Mouse (Mus musculus): ENCODE measurements around the gene Gipc1. TPM values are rescaled to one million over a fixed set of nuclear protein-coding genes. Genes with fewer than 3 reads are reported as not detected.

The Gipc1 gene
- polyA plus RNA-seq, 1 experiment from 2014 or later, result 133 TPM

- no peaks in the 10 kb centered on the region for H3K27me3 ChIP-seq
- TF ChIP-seq CTCF (IDR thresholded peaks at IDR 0.05), result no peak
- ChIA-PET POLR2A (no interaction called here), CTCF (no interaction called here)
- DNase-seq (ENCODE audit: low read depth, low spot score), result no peak
- in situ Hi-C loops (cut with MboI; ENCODE audit: low pct_unique_long_range_greater_than_20kb), result no loop called here
- no peak for ATAC-seq
Measured at GRCm38 (mm10) chr8:83647511-83647910, 5.0 kb upstream of the Gipc1 start.

- ChIA-PET CTCF (interaction anchor here (1.3 kb wide), 1 partner anchor 252 kb away, joined by 3 read pairs; the partner anchor contains the start of gene Adgrl1), POLR2A (no interaction called here)
- in situ Hi-C loops (cut with MboI; ENCODE audit: low pct_unique_long_range_greater_than_20kb), result no loop called here
- no peaks in the 10 kb centered on the region for H3K27me3 ChIP-seq
- DNase-seq (ENCODE audit: low read depth, low spot score) (no peak), ATAC-seq (no peak)
- TF ChIP-seq CTCF (IDR thresholded peaks at IDR 0.05), result no peak
Measured at GRCm38 (mm10) chr8:83648031-83648430, 4.4 kb upstream of the Gipc1 start.

- in situ Hi-C loops (cut with MboI; ENCODE audit: low pct_unique_long_range_greater_than_20kb), result no loop called here
- TF ChIP-seq CTCF (IDR thresholded peaks at IDR 0.05), result no peak
Measured at GRCm38 (mm10) chr8:83649699-83650098, 2.8 kb upstream of the Gipc1 start.

GRCm38 (mm10) chr8:83652744-83653661 lies 526 bp downstream of the Gipc1 start:
- no peaks in the 10 kb centered on the region for H3K27me3 ChIP-seq
- DNase-seq (ENCODE audit: low read depth, low spot score) (no peak), ATAC-seq (peak; percentile 6)
- in situ Hi-C loops (cut with MboI; ENCODE audit: low pct_unique_long_range_greater_than_20kb), result no loop called here
- ChIA-PET CTCF (interaction anchor here (2.2 to 2.5 kb wide), 2 partner anchors 10 to 44 kb away, joined by 7 to 17 read pairs; partner anchors contain the start of genes Dnajb1 and Tecr), POLR2A (interaction anchor here (0.9 to 1.7 kb wide), 4 partner anchors 8 to 40 kb away, joined by 3 to 7 read pairs (median 6); no protein-coding TSS in a partner anchor)
- TF ChIP-seq CTCF (IDR thresholded peaks at IDR 0.05), result no peak

More at GRCm38 (mm10) chr8:83649699-83650098, 2.8 kb upstream of the Gipc1 start:
- ChIA-PET POLR2A (no interaction called here), CTCF (interaction anchor here (1.3 kb wide), 1 partner anchor 12 kb away, joined by 3 read pairs; no protein-coding TSS in a partner anchor)
- no peak for ATAC-seq
- DNase-seq (ENCODE audit: low read depth, low spot score), result no peak
- no peaks in the 10 kb centered on the region for H3K27me3 ChIP-seq

GRCm38 (mm10) chr8:83653662-83654017 lies 1.2 kb downstream of the Gipc1 start:
- H3K27me3 ChIP-seq, result no peaks in the 10 kb centered on the region
- ATAC-seq, result no peak
- ChIA-PET POLR2A (interaction anchor here (0.9 to 1.7 kb wide), 3 partner anchors 7 to 41 kb away, joined by 3 to 7 read pairs (median 7); no protein-coding TSS in a partner anchor), CTCF (interaction anchor here (2.2 to 2.5 kb wide), 2 partner anchors 9 to 45 kb away, joined by 7 to 17 read pairs; partner anchors contain the start of genes Dnajb1 and Tecr)
- no peak for DNase-seq (ENCODE audit: low read depth, low spot score)
- in situ Hi-C loops (cut with MboI; ENCODE audit: low pct_unique_long_range_greater_than_20kb), result no loop called here
- TF ChIP-seq CTCF (IDR thresholded peaks at IDR 0.05), result no peak

- ChIA-PET POLR2A (no interaction called here), CTCF (interaction anchor here (2.2 kb wide), 1 partner anchor 8 kb away, joined by 17 read pairs; no protein-coding TSS in a partner anchor)
- no peaks in the 10 kb centered on the region for H3K27me3 ChIP-seq
- TF ChIP-seq CTCF (IDR thresholded peaks at IDR 0.05), result no peak
- in situ Hi-C loops (cut with MboI; ENCODE audit: low pct_unique_long_range_greater_than_20kb), result loop anchor here (5.0 kb wide), 1 partner anchor 238 kb away; no protein-coding TSS in a partner anchor
- no peak for ATAC-seq
- DNase-seq (ENCODE audit: low read depth, low spot score), result no peak
Measured at GRCm38 (mm10) chr8:83654725-83655124, 2.2 kb downstream of the Gipc1 start.

- ATAC-seq (no peak), DNase-seq (ENCODE audit: low read depth, low spot score) (no peak)
- in situ Hi-C loops (cut with MboI; ENCODE audit: low pct_unique_long_range_greater_than_20kb), result loop anchor here (5.0 kb wide), 1 partner anchor 236 kb away; no protein-coding TSS in a partner anchor
- ChIA-PET POLR2A (no interaction called here), CTCF (interaction anchor here (0.9 kb wide), 1 partner anchor 299 kb away, joined by 4 read pairs; the partner anchor contains the start of genes Asf1b and Gm10644)
- TF ChIP-seq CTCF (IDR thresholded peaks at IDR 0.05), result no peak
- H3K27me3 ChIP-seq, result no peaks in the 10 kb centered on the region
Measured at GRCm38 (mm10) chr8:83656043-83656442, 3.6 kb downstream of the Gipc1 start.

DNA sequence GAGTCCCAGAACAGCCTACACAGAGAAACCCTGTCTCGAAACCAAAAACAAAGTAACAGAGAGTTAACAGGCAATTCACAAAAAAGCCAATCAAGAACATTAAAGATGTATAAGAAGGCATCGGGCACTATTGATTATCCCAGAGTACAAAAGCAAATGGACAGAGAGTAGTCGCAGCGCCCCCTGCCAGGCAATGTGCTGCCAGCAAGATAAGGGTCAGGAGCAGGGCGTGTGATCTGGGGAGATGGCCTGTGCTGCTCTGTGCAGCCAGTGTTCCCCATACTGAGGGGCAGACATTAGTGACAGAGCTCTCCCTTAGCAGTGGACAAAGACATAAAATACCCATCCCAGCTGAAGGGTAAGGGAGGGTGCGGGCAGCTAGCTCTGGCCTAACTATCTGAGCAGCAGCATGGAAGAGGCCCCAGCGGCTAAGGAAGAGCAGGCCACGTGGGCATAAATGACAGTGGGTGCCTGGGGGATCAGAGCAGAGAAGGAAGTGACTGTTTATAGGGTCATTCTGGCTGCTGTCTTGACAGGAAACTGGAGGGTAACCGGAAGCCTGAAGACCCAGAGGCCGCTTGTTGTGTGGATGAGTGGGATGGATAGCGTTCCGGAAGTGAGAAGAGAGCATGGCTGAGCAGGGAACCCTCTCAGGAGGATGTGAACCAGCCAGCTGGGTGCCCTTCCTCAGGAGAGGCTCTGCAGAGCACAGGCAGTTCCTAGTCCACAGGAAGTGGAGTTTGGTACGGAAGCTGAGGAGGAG lies 4.2 kb downstream of the Gipc1 start:
- ChIA-PET CTCF (interaction anchor here (0.9 to 1.0 kb wide), 2 partner anchors 138 to 299 kb away, joined by 3 to 4 read pairs; partner anchors contain the start of genes Asf1b and Gm10644), POLR2A (no interaction called here)
- DNase-seq (ENCODE audit: low read depth, low spot score) (no peak), ATAC-seq (no peak)
- no peak for TF ChIP-seq CTCF (IDR thresholded peaks at IDR 0.05)
- H3K27me3 ChIP-seq, result no peaks in the 10 kb centered on the region
- in situ Hi-C loops (cut with MboI; ENCODE audit: low pct_unique_long_range_greater_than_20kb), result loop anchor here (5.0 kb wide), 1 partner anchor 236 kb away; no protein-coding TSS in a partner anchor

GRCm38 (mm10) chr8:83660545-83660944 lies 8.1 kb downstream of the Gipc1 start:
- in situ Hi-C loops (cut with MboI; ENCODE audit: low pct_unique_long_range_greater_than_20kb), result no loop called here
- no peaks in the 10 kb centered on the region for H3K27me3 ChIP-seq
- no peak for TF ChIP-seq CTCF (IDR thresholded peaks at IDR 0.05)
- ChIA-PET POLR2A (interaction anchor here (1.2 kb wide), 1 partner anchor 8 kb away, joined by 7 read pairs; the partner anchor contains the start of gene Gipc1), CTCF (interaction anchor here (1.2 kb wide), 1 partner anchor 232 kb away, joined by 3 read pairs; no protein-coding TSS in a partner anchor)
- ATAC-seq (no peak), DNase-seq (ENCODE audit: low read depth, low spot score) (no peak)

Measured in Patski (cell line).